Mouse (Mus musculus) right cerebral cortex, postnatal 25 days (tissue): Measurements from ENCODE around the gene Lsr.
"Not testable (repeated sequence)": the region's sequence is repeated elsewhere in the genome, so short reads cannot be mapped to it uniquely, and the experiment has no call there.

Experiments used
- DNase-seq: peaks from one replicate; pipeline ENCODE4 v3.0.0; 2022

Gene Lsr

GRCm38 (mm10) chr7:30959786-30960349 lies 13.4 kb downstream of the Lsr start:
- DNase-seq: no peak

GRCm38 (mm10) chr7:30958866-30959487 lies 14.3 kb downstream of the Lsr start:
- DNase-seq: no peak

- no peak for DNase-seq
Observed at GRCm38 (mm10) chr7:30958109-30958865, 15.0 kb downstream of the Lsr start.

DNA sequence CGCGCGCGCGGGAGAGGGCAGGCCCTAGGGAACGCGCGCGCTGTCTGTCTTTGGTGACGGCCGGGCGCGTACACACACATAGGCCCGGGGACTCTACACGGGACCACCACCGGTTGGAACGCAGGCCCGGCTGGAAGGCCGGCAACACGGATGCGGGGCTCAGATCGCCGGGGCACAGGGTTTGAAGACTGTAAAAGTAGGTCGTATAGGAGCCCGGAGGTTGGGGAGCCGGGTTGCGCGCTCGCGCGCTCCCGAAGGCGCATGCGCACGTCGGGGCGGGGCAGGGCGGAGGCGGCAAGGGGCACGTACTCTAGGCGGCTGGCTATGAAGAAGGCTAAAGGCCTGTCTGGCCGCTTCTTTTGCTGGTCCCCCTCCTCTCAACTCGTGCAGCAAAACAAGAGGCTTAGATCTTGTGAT lies 15.9 kb downstream of the Lsr start:
- DNase-seq: peak; percentile 90

DNA sequence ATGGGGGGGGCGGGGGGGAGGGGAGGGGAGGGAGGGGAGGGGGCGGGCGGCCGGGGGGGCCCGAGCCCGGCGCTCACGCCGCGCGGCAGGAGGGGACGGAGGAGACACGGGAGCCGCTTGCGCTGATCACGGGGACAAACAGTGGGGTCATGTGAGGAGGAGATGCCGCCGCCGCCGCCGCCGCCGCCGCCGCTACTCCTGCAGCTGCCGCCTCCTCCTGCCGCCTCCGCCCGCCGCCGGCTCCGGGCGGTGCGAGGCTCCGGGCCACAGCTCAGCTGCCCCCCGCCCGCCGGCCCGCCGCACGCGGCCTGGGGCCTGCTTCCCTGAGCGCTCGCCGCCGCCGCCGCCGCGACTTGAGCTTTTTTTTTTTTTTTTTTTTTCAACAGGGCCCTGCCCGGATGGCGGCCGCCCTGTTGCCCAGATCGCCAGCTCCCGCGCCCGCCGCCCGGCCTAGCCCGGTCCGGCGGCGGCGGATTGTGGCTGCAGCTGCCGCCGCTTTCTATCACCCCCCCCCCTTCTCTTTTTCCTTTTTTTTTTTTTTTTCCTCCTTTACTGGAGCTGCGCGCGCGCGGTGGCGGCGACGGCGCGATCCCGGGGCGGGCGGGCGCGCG lies 16.4 kb downstream of the Lsr start, which contains the start of gene Usf2:
Gene Usf2, minus strand, starts transcription at position 48 of the 611 bp plus-strand sequence.
- DNase-seq: peak; percentile 83

DNA sequence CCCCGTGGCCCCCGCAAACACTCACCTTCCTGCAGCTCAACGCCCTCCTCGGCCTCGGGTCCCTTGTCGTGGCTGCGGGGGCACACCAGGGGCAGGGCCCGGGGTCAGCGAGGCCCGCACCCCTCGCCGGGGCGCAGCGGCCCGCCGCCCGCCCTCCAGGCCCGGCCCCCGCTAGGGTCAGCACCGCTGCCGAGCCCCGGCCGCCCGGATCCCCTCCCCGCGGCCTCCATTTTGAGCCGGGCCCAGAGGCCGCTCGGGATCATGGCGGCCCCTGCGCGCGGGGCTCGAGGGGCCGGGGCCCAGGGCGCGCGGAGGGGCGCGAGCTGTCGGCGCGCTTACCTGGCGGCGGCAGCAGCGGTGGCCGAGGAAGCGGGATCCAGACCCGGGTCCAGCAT lies 16.9 kb downstream of the Lsr start:
- DNase-seq: no peak

DNA sequence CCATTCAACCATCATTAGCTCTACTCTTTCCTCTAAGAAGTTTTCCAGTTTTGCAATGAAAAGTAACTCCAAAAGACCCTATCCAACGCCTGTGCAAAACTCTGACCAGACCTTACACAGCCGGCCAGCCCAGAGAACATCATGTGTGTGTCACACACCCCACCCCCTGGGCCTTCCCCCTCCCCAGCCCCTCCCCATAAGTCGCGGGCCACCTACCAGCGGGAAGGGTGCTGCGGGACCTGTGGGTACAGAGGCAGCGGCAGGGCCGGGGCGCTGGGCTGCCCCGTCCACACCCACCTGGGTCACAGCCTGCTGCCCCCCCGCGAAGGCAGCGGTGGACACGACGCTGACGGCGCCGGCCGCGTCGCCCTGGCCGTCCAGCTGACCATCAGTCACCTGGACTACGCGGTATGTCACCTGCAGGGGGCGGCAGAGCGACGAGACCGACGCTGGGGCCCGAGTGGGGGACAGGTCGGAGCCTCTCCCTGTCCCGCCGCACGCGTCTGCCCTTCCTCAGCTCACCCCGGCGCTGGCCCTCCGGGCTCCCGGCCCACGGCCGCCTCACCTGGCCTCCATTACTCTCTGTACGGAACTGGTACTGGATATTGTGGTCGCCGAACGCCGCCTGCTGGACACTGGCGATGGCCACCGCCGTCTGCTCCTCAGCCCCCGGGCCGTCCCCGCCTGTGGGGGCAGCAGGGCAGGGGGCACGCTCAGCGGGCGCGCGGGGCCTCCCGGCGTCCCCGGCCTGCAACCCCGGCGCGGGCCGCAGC lies 17.5 kb downstream of the Lsr start:
- DNase-seq: peak; percentile 75

DNA sequence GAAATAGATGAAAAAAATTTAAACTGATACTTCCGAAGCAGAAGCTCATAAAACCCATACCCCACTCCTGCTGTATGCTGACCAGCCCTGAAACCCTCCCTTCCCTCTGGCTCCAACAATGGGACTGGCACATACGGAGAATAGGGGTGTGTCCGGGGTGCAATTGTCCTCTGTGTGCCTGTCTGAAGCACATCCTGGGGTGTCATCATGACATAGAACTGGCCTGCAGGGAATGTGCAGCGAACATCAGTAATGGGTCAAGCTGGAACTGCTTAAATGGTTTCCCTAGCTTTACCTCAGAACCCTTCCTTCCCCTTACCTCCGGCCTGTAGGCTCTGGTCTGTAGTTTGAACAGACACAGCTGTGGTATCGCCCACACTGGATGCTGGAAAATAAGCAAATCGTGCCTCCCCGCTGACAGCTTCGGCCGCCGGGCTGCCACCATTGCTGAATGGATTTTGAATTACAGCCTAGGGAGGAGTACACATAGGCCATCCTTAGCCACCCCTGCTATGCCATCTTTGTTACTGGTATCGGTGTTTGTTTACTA lies 18.2 kb downstream of the Lsr start:
- DNase-seq: no peak

DNA sequence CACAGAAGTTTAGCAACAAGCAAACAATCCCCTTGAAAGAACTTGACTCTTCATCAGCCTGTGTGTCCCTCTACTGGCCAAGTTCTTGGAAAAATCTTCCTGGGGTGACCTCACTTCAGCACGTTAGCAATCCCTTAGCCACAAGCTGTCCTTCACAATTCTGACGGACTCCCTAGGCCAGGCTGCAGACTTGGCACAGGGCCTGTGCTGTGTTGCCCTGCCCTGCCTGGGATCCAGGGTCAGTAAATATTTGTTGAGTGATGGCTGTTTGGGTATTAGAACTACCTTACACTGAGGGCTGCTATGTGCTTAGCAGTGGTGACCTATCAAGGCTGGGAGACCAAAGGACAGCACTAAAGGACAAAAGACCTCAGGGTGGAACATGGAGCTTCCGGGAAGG lies 19.2 kb downstream of the Lsr start:
- DNase-seq: no peak

DNA sequence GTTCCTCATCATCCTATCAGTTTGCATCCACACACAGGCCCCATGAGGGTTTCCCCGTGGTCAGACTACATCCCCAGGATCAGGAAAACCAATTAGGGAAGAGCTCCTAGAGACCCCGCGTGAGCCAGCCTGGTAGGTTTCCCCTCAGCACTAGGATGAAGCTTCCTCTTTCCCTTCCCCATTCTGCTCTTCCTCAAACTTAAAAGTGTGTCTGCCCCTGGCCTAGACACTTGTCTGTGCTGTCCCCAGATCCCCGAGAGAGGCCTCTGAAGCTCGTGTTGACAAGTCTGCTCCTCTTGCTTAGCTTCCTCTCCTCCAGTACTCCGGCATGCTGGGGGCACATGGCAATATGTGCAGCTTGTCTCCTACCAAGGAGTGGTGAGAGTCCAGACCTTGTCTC lies 19.8 kb downstream of the Lsr start:
- no peak for DNase-seq

GRCm38 (mm10) chr7:30952441-30953265 lies 20.6 kb downstream of the Lsr start:
- no peak for DNase-seq

DNA sequence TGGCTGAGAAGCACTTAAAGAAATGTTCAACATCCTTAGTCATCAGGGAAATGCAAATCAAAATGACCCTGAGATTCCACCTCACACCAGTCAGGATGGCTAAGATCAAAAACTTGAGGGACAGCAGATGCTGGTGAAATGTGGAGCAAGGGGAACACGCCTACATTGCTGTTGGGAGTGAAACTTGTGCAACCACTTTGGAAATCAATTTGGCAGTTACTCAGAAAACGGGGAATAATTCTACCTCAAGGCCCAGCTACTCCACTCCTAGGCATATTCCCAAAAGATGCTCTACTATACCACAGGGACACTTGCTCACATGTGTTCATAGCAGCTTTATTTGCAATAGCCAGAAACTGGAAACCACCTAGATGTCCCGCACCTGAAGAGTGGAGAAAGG lies 23.4 kb downstream of the Lsr start:
- DNase-seq: not testable (repeated sequence)

DNA sequence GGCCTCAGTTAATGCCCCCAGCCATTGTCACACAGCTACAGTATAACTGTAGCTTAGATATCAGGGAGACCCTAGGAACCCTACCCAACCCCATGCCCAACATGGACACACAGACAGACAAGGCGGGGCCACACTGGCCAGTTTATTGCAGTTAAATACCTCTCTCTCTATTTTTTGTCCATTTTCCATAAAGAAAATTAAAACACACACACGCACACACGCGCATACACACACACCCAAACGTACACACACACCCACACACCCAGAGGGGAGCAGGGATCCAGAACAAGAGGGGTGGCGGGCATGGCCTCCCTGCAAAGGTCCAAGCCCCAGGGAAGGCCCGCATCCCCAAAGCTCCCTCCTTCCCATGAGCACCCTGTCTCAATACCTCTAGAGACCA lies 27.4 kb downstream of the Lsr start:
- no peak for DNase-seq

DNA sequence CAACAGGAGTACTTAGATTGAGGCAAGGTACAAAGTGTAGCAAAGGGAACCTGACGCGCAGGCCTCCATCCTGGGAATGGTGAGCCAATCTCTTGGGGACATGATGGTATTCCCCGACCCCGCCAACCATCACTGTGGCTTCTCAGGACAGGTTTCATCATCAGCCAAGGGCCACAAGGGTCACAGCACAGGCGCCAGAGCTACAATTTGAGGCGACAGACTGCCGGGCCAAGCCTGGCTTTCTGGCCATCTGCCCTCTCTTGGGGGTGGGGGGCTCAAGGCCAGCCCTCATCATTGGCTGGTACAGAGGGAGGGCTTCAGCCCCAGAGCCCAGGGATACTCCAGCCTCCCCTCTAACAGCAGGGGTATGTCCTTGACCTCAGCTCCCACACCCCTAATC lies 27.8 kb downstream of the Lsr start:
- DNase-seq: not testable (repeated sequence)

DNA sequence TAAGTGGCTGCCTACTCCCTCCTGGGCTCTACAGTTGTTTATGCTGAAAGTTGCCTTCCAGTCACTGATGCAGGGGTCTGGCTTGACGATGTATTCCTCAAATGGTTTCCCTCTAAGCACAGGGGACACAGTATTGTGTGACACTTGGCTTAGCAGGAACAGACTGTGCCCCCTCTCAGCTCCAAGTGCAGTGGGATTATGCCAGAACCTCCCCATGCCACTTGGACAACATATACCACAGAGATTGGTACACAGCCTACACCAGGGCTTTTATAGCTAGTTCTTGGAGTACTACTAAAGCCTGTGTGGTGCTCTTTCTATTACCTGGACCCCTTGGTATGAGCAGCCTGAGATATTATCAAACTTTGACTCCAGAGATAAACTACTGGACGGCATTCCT lies 28.6 kb downstream of the Lsr start:
- not testable (repeated sequence) for DNase-seq

DNA sequence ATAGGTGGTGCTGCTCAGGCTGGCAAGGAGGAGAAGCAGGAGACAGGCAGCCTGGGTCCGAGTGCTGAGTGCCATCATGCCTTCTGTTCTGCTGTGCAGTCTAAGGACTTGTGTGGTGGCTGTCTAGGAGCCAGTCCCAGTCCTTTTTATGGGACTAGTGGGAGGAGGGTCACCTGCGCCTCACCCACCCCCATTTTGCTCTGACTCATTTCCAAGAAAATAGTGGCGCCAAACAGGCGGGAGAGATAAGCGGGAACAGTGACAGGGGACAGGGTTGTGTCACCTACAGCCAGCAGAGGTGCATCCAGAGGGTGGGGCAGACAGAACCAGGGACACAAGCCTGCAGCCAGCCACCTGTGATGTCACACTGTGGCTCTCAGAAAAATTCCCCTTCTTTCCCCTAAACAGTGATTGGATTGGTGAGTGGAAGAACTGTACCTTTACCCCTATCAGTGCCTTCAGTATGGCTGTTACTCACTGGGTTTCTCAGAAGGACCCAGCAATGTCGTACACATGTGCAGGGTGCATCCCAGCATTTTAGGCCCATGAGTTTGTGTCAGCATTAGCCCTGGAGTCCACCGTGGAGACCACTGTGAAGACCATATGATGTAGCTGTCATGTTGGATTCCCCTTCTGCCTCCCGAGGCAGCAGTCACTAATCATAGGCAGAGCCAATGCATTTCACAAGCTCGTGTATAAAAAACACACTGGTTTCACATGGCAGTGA lies 29.2 kb downstream of the Lsr start, which contains the start of gene Hamp:
Gene Hamp, minus strand, starts transcription at position 124 of the 727 bp plus-strand sequence.
- DNase-seq: no peak

GRCm38 (mm10) chr7:30942365-30942764 lies 30.9 kb downstream of the Lsr start:
- not testable (repeated sequence) for DNase-seq

DNA sequence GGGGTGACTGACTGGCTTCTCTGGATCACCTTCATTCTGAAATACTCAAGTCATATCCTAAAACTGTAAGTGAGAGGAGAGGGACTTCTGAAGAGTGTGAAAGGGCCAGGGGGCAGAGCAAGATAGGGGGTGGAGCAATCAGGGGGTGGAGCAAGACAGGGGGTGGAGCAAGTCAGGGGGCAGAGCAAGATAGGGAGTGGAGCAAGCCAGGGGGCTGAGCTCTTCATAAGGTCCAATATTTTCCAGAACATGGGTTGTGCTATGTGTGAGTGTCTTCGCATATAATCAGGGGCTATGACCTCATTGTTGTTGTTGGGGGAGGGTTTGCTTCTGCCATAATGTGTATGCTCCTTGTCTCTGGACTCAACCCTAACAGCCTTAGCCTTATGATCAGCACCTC lies 33.2 kb downstream of the Lsr start:
- not testable (repeated sequence) for DNase-seq

DNA sequence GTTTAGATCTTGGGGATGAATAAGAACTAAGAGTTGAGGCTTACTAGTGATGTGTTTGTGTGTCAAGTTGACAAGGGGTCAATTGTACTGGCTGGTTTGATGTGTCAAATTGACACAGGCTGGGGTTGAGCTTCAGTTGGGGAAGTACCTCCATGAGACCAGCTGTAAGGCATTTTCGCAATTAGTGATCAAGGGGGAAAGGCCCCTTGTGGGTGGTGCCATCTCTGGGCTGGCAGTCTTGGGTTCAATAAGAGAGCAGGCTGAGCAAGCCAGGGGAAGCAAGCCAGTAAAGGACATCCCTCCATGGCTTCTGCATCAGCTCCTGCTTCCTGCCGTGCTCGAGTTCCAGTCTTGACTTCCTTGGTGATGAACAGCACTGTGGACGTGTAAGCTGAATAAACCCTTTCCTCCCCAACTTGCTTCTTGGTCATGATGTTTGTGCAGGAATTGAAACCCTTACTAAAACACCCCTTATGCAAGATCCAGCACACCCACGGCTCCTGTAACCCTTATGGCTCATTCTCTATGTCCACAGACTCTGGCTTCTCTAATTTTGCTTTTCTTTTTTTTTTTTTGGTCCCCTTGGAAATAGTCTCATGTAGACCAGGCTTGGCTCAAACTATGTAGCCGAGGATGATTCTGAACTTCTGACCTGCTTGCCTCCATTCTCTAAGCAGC lies 37.7 kb downstream of the Lsr start:
- DNase-seq: not testable (repeated sequence)

DNA sequence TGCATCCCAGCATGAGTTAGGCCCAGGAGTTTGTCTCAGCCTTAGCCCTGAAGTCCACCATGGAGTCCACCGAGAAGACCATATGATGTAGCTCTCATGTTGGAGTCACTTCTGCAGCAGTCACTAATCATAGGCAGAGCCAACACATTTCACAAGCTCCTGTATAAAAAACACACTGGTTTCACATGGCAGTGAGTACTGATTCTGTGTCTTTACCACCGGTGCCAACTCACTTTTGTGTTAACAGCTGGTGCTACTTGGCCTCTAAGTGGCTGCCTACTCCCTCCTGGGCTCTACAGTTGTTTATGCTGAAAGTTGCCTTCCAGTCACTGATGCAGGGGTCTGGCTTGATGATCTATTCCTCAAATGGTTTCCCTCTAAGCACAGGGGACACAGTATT lies 48.7 kb downstream of the Lsr start, which contains the start of gene Hamp2:
Gene Hamp2, minus strand, starts transcription at position 101 of the 400 bp plus-strand sequence.
- DNase-seq: not testable (repeated sequence)
